Mouse (Mus musculus) liver, adult (tissue): ENCODE measurements at regions not wholly inside any gene's neighbourhood (a gene's known extent, or its start where the extent isn't known, plus 50 kb on each side); places are given as distances from the start of the nearest gene placed in this dataset.

Experiments used
- GATA4 ChIP-seq: IDR thresholded peaks from 2 replicates; pipeline ENCODE4 v1.6.1; 2014; ENCODE audit warnings: mild to moderate bottlenecking, low read length; ENCODE audit not compliant: insufficient replicate concordance

DNA sequence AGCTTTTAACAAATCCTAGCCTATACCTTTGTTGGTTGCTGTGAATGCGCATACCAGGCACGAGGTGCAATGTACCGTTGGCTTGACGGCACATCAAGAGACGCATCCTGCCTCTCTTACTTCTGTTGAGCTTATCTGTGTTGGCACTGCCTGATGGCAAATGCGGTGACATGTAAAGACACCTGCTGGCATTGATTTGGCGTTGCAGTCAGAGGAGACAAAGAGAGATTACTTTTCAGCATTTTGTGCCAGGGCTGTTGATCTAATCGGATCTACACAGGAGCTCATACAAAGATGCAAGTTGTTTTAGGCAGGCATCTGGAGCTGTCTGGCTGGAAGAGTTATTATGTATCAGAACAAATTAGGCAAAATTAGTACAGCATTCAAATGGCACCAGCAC is 331.5 kb upstream of the Cwc22 start:
- no peak for TF ChIP-seq GATA4

- no peak for TF ChIP-seq GATA4
Observed at GRCm38 (mm10) chr2:78274122-78274521, 327.9 kb upstream of the Cwc22 start.

GRCm38 (mm10) chr2:78268705-78269104 is 322.5 kb upstream of the Cwc22 start:
- TF ChIP-seq GATA4, result no peak

- TF ChIP-seq GATA4, result no peak
Observed at GRCm38 (mm10) chr2:78267527-78268375, 321.6 kb upstream of the Cwc22 start.

GRCm38 (mm10) chr2:78253601-78254097 is 307.5 kb upstream of the Cwc22 start:
- no peak for TF ChIP-seq GATA4

DNA sequence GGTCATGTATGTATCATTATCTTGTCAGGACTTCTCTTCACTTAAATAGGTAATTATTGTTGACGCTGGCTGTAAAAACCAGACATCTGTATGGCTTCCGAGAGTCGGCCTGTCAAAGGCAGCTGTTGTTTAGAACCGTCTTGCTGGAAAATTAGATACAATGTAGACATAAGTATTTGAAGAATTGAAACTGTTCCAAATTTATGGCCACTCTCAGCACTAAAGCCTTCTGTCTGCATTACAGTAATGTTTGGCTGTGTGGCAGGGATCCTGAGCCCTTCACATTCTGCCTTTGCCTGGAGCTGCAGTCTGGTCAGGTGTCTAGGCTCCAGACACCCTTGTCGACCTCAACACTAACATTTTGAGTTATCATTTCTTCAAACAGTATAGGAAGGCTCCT is 300.2 kb upstream of the Cwc22 start:
- TF ChIP-seq GATA4, result no peak

GRCm38 (mm10) chr2:78240299-78240698 is 294.1 kb upstream of the Cwc22 start:
- TF ChIP-seq GATA4, result no peak

DNA sequence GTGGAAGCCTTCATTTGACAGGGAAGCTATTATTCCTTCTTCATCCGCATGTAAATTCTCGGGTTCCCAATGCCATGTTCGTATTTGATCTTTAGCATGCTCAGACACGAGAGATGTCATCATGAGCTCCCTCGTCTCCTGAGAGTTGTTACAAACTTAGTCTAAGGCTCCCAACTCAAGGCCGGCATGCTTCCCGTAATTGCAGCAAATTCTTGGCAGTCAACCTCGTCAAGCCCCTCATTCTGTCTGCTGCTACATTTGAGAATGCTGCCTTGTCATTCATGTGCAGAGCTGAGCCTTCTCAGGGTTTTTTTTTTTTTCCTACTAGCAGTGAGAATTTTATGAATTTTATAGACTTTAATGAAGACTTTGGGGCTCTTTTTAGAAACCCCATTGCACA is 268.3 kb upstream of the Cwc22 start:
- no peak for TF ChIP-seq GATA4

- no peak for TF ChIP-seq GATA4
Observed at GRCm38 (mm10) chr2:78205125-78205524, 258.9 kb upstream of the Cwc22 start.

DNA sequence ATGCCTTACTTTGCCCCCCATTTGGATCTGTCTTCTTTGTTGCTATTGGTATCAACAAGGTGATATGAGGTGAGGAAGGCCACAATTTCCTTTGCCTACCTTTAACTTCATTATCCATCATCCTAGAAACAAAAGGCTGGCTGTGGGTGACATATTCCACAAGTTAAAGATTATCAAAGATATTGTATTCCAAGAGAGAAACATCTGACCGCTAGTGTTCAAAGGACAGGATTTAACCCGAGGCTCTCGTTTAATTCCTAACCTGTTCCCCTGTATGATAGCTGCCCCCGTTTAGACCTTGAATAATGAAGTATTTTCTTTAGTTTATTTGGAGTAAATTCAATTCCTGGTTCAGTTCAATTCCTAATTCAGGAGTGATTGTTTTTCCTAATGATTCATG is 249.8 kb upstream of the Cwc22 start:
- TF ChIP-seq GATA4, result no peak

DNA sequence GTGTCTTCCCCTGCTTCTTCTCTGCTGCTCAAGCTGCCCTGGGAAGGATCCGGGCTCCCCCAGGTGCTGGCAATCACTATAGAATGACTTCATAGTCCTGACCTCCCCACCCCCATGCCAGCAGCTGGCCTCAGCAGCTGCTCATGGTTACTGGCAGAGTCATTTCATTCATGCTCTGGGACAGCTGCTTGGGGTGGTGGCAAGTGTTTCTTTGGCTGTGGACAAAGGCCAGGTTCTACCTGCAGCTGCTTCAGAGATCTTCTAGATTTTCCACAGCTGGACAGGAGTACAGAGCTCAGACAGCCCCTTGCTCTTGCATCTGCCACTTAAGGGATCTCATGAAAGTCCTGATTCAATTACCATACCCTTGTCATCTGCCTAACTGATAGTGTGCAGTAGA is 243.4 kb upstream of the Cwc22 start:
- TF ChIP-seq GATA4, result no peak

- TF ChIP-seq GATA4, result no peak
Observed at GRCm38 (mm10) chr2:78184950-78185349, 238.8 kb upstream of the Cwc22 start.

DNA sequence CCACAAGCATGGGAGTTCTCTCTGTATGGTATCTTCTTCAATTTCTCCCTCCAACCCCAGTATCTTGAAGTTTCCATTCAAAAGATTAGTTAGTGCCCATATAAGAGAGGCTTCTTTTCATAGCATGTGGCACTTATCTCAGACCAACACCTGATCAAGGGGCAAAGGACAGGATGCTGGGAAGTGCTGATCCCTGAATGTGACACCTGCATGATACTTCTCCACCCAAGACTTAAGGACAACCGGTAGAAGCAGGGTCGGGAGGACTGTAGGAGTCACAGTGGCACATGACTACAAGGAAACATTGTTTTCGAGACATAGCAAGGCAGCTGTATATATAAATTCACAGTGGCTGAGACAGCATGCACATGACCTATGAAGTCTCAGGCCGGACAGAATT is 227.6 kb upstream of the Cwc22 start:
- TF ChIP-seq GATA4, result no peak

DNA sequence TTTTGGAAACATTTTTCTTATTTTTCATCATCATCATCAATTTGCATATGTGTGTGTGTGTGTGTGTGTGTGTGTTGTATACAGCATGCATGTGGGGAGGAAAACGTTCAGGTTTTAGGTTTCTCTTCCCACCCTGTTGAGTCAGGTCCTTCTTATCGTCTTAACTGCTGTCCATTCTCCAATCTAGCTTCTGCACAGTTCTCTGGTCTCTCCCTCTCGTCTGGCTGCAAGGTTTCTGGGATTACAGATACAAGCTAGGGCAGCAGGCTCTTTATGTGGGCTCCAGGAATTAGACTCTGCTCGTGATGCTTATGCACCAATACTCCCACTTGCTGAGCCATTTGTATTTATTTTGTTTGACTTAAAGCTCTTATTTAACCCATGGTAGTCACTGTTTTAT is 226.6 kb upstream of the Cwc22 start:
- no peak for TF ChIP-seq GATA4

DNA sequence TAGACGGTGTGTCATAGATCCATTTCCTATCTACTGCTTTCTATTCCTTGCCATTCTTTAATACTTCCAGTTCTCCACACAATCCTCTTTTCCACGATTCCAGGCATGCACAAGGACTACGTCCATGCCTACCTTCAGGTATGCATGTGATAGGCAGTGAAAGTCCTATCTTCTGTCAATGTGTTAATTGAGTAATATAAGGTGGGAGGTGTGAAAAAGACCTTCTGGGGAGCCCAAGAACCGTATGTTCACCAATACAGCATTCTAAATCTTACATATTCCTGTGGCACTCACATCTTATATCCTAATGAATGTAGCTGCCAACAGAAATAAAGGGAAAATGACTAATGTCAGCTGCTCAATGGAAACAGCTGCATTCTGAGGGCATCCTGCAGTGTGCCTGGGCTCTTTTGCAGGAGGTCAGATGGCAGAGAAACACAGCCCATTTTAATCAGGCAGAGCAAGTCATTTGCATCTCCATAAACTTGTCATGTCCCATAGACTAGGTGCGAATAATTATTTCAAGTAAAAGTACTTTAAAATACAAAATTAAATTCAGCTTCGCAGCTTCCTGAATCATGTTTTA is 224.1 kb upstream of the Cwc22 start:
- no peak for TF ChIP-seq GATA4

- TF ChIP-seq GATA4, result no peak
Observed at GRCm38 (mm10) chr2:78165429-78165828, 219.3 kb upstream of the Cwc22 start.
